Mouse (Mus musculus) liver, adult 2 months (tissue): Measurements from ENCODE around the gene Mipep. TPM values are rescaled to one million over a fixed set of nuclear protein-coding genes. Genes with fewer than 3 reads are reported as not detected.
A peak's percentile ranks its signal among the peaks of the same experiment; 100 is the strongest.

ENCODE experiments used
- DNase-seq: peaks from one replicate; pipeline ENCODE4 v3.0.0-alpha.2; 2011; ENCODE audit warnings: low read depth, low spot score; ENCODE audit errors: extremely low read depth
- H3K27ac ChIP-seq: fragments of 200-500 bp; replicated peaks from 2 replicates; pipeline ENCODE4 v1.5.1; 2012; ENCODE audit warnings: low read depth, mild to moderate bottlenecking, control low read depth, inconsistent platforms, low read length; ENCODE audit not compliant: insufficient read depth
- H3K27me3 ChIP-seq: fragments of 200-500 bp; 2 replicates; pipeline ENCODE4 v1.6.1; 2012; ENCODE audit warnings: mild to moderate bottlenecking, moderate library complexity, low read length, inconsistent platforms; ENCODE audit not compliant: control insufficient read depth, insufficient read depth
- H3K36me3 ChIP-seq: fragments of 200-500 bp; 2 replicates; pipeline ENCODE4 v1.6.1; 2012; ENCODE audit warnings: low read length, inconsistent platforms; ENCODE audit not compliant: control insufficient read depth, insufficient read depth
- H3K4me1 ChIP-seq: fragments of 200-500 bp; 2 replicates; pipeline ENCODE4 v1.6.1; 2011; ENCODE audit warnings: low read length; ENCODE audit not compliant: control insufficient read depth, insufficient read depth
- H3K4me3 ChIP-seq: fragments of 200-500 bp; 2 replicates; pipeline ENCODE4 v1.5.1; 2011; ENCODE audit warnings: low read depth, mild to moderate bottlenecking, control low read depth, low read length, moderate library complexity; ENCODE audit not compliant: insufficient read depth
- H3K79me2 ChIP-seq: fragments of 200-500 bp; 2 replicates; pipeline ENCODE4 v1.6.1; 2012; ENCODE audit warnings: inconsistent platforms, mild to moderate bottlenecking, low read length, moderate library complexity; ENCODE audit not compliant: control insufficient read depth, insufficient read depth
- H3K9ac ChIP-seq: fragments of 200-500 bp; 2 replicates; pipeline ENCODE4 v1.6.1; 2012; ENCODE audit warnings: low read depth, mild to moderate bottlenecking, control low read depth, inconsistent platforms, low read length
- CTCF ChIP-seq: fragments of 200-500 bp; IDR thresholded peaks from 2 replicates; pipeline ENCODE4 v1.5.1; 2011; ENCODE audit warnings: low read depth, low read length, control low read depth
- POLR2A ChIP-seq: fragments of 200-500 bp; IDR thresholded peaks from 2 replicates; pipeline ENCODE4 v1.6.1; 2011; ENCODE audit warnings: low read length, control low read depth; ENCODE audit not compliant: insufficient read depth; ENCODE audit errors: extremely low read depth
- WGBS: fragments of 180-500 bp; shearing (Covaris S2); methylation state at CpG from one replicate; pipeline ENCODE4 v1.1.7; 2018; 5-methylcytosine and 5-hydroxymethylcytosine counted together
- polyA plus RNA-seq: library from polyadenylated mRNA; depleted of rRNA; stranded (reverse); fragments of >200 nt; gene quantifications from 2 replicates; pipeline ENCODE4 v1.2.3, GENCODE M21; 2012
- total RNA-seq: library from RNA; depleted of rRNA; stranded (reverse); fragments of >200 nt; gene quantifications from 2 replicates; pipeline ENCODE4 v1.2.3, GENCODE M21; 2014

Gene Mipep
- total and polyA plus RNA-seq, 2 experiments, result 13.9 to 30.1 TPM

DNA sequence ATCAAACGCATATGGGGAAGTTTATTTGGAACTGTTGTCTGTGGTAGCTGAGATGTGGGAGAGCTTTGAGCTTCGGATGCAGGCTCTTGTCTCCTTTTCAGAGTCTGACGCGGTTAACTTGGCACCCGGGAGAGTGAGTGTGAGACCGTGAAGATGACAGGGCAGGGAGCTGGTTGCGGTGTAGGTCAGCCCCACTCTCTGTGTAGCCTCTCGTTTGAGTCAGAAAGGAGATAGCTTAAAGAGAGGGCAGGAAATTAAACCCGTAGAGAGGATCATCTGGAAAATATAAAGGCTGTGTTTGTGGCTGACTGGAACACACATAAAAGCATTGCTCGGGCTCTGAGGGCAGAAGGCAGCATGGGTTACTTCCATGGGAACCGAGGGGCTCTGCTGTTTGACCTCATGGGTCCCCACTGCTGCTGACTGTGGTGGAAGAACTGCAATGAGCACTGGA lies 22.5 kb downstream of the Mipep start:
- H3K79me2 ChIP-seq, result no peaks in the 10 kb centered on the region
- WGBS, result 66% methylated on average over 11 of the region's 11 CpGs
- H3K9ac ChIP-seq, result no peak overlapping the region
- TF ChIP-seq POLR2A (no peak), CTCF (no peak)
- no peak for DNase-seq
- no peaks in the 10 kb centered on the region for H3K4me1 ChIP-seq
- H3K36me3 ChIP-seq, result peaks cover 7% of the 10 kb centered on the region; the same call in 1 of the 2 replicates
- H3K4me3 ChIP-seq, result no peak overlapping the region
- no peaks in the 10 kb centered on the region for H3K27me3 ChIP-seq
- no peak overlapping the region for H3K27ac ChIP-seq

DNA sequence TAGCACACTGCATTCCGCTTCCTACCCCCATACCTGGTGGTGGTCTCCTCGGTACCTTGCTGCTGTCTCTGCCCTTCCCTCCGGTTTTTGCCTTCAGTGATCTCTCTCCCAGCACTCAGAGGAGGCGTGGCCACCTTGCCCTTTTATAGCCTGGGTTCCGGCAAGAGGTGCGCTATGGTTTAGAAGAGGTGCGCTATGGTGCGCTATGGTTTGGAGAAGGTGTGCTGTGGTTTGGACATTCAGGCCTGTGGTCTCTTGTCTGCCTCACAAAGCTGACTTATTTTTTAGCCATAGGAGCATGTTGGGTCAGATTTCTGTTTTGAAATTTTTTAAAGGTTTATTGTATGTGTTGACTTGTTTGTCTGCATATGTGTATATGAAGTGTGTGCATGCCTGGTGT lies 25.5 kb downstream of the Mipep start:
- Histone ChIP-seq H3K27me3 (no peaks in the 10 kb centered on the region), H3K4me1 (no peaks in the 10 kb centered on the region), H3K36me3 (peaks cover 13% of the 10 kb centered on the region; the same call in 1 of the 2 replicates), H3K79me2 (no peaks in the 10 kb centered on the region), H3K9ac (no peak overlapping the region), H3K27ac (no peak overlapping the region), H3K4me3 (no peak overlapping the region)
- TF ChIP-seq POLR2A (no peak), CTCF (no peak)
- DNase-seq, result no peak
- WGBS, result 97% methylated on average over 8 of the region's 8 CpGs

DNA sequence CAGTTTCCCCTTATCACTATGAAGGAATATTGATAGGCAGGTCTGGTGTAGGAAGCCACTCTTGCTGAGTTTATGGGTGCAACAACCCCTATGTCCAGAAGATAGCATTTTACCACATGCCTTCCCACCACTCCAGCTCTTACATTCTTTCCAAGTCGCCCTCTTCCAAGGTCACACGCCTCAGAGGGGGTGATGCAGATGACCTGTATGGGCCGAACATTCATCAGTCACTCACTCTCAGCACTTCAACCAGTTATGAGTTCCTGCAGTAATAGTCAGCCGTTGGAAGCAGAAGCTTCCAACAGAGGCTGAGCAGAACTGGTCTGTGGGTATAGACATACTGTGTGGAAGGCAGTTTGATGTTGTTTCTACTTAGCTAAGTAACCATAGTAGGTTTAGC lies 27.2 kb downstream of the Mipep start:
- no peaks in the 10 kb centered on the region for H3K79me2 ChIP-seq
- DNase-seq, result no peak
- no peaks in the 10 kb centered on the region for H3K27me3 ChIP-seq
- TF ChIP-seq POLR2A, result no peak
- TF ChIP-seq CTCF, result no peak
- no peaks in the 10 kb centered on the region for H3K4me1 ChIP-seq
- H3K27ac ChIP-seq, result no peak overlapping the region
- 90% methylated on average over 4 of the region's 4 CpGs for WGBS
- H3K4me3 ChIP-seq, result no peak overlapping the region
- H3K36me3 ChIP-seq, result peaks cover 14% of the 10 kb centered on the region
- H3K9ac ChIP-seq, result no peak overlapping the region

DNA sequence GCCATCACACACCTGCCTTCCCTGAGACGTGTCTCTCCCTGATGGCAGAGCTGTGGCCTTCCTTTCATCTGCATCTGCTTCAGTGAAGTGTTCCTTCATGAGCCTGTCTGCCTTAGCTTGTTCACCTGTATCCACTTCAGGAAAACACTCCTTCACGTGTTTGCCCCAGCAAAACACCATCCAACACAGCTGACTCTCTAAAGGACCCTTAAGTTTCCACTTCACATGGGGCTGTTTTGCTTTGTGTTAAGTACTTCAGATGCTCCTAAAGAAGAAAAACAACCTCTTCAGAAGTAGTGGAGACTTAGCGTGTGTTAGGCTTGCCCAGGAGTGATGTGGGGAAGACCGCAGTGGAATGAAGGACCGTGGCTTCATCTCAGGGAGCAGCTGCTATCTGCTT lies 30.7 kb downstream of the Mipep start:
- 95% methylated on average over 5 of the region's 5 CpGs for WGBS
- Histone ChIP-seq H3K27ac (no peak overlapping the region), H3K9ac (no peak overlapping the region), H3K4me1 (no peaks in the 10 kb centered on the region), H3K4me3 (no peak overlapping the region), H3K79me2 (no peaks in the 10 kb centered on the region), H3K27me3 (no peaks in the 10 kb centered on the region), H3K36me3 (peaks cover 11% of the 10 kb centered on the region)
- DNase-seq, result no peak
- TF ChIP-seq CTCF (no peak), POLR2A (no peak)

DNA sequence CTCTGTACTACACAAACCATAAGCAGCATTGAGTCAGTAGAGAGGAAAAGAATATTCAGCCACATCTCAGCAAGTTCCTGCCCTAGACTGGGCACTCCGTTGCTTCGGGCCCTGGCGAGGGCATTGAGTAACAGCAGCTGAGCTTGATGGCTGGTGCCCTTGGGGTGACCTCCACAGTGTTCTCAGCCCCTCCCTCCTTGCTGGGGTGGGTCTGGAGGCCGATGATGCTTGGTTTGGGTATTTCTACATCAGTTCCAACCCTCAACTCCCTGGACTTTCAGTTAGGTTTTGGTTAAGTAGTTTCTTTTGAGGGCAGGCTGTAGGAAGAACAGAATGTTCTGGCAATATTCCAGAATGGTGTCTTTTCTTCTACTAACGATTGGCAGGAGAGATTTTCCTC lies 33.7 kb downstream of the Mipep start:
- Histone ChIP-seq H3K36me3 (peaks cover 2% of the 10 kb centered on the region; the same call in 1 of the 2 replicates), H3K9ac (no peak overlapping the region), H3K4me1 (no peaks in the 10 kb centered on the region), H3K27me3 (no peaks in the 10 kb centered on the region), H3K27ac (no peak overlapping the region), H3K79me2 (no peaks in the 10 kb centered on the region), H3K4me3 (no peak overlapping the region)
- WGBS, result 79% methylated on average over 5 of the region's 5 CpGs
- TF ChIP-seq POLR2A, result no peak
- TF ChIP-seq CTCF, result no peak
- DNase-seq, result no peak

DNA sequence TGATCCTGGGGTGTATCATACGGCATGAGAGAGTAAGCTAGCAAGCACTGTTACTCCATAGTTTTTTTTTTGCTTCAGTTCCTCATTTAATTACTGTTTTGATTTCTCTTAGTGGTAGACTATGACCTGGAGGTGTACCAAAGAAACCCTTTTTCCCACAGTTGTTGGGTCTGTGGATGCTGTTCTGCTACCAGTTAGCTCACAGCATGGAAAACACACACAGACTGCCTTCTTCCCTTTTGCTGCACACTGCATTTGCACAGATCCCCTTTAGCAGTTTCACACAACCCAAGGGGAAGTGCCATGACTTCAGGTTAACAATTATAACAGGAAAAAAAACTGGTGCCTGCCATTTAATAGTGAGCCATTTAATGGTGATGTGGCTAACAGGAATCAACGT lies 45.7 kb downstream of the Mipep start:
- peak; percentile 30 for DNase-seq
- H3K27ac ChIP-seq, result no peak overlapping the region
- peaks cover 27% of the 10 kb centered on the region for H3K36me3 ChIP-seq
- no peaks in the 10 kb centered on the region for H3K79me2 ChIP-seq
- TF ChIP-seq POLR2A (no peak), CTCF (no peak)
- WGBS, result 91% methylated on average over 2 of the region's 2 CpGs
- H3K27me3 ChIP-seq, result no peaks in the 10 kb centered on the region
- H3K4me1 ChIP-seq, result no peaks in the 10 kb centered on the region
- no peak overlapping the region for H3K9ac ChIP-seq
- no peak overlapping the region for H3K4me3 ChIP-seq
